Mouse (Mus musculus): ENCODE results near the gene Lce3e. TPM values are rescaled to one million over a fixed set of nuclear protein-coding genes. Genes with fewer than 3 reads are reported as not detected.

Gene Lce3e
- polyA plus RNA-seq, 1 experiment from 2014 or later = not detected

DNA sequence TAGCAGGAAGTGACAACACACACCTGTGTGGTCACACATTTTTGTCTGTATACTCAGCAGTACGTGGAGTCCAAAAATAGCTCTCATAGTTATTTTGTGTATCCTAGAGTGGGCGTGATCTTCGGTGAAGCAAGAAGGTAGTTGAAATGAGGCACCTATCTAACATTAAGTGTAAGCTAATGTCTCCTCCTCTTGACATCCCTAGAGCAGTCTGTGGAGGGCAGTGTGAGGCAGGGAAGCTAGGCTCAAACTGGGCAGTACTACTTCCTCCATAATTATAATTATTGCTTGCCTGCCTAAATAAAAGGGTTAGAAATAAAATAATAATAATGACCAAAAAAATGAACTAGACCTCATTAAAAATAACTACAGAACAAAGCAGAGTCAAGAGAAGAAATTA lies 33.8 kb downstream of the Lce3e start:
- Histone ChIP-seq H3K27ac (ENCODE audit: low read depth, low read length) (no peak overlapping the region), H3K27me3 (replicated peaks; ENCODE audit: control insufficient read depth, insufficient read depth, low read length) (no peaks in the 10 kb centered on the region), H3K9ac (ENCODE audit: low read length) (no peak overlapping the region), H3K4me2 (ENCODE audit: low read length) (no peak overlapping the region), H3K4me1 (ENCODE audit: control insufficient read depth, insufficient read depth, low read length) (no peaks in the 10 kb centered on the region), H3K4me3 (ENCODE audit: low read depth, low read length) (no peak overlapping the region), H3K9me3 (replicated peaks; ENCODE audit: control insufficient read depth, low read length) (no peaks in the 10 kb centered on the region), H3K36me3 (ENCODE audit: control insufficient read depth, insufficient read depth, low read length) (no peaks in the 10 kb centered on the region)
- DNase-seq (ENCODE audit: low spot score) = no peak
- 89% methylated on average over 3 of the region's 3 CpGs for WGBS
- ATAC-seq = no peak

DNA sequence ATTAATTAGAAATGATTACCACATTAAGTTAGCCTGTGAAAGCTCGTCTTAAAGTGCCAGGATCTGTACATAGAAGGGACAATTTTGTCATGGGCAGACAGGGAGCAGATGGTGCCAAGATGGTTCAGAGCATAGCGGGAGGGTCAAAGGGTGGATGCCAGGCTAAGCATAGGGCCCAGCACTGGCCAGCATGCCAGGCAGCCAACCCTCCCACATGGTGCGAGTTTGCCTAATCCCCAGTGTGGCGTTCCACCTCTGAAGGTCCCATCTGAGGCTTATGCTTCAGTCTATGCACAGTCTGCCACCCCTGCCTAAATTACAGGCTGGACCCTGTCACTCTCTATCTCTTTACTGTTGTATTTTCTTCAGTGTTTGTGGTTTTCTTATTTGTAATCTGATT lies 36.0 kb downstream of the Lce3e start:
- 38% methylated on average over 4 of the region's 4 CpGs for WGBS
- Histone ChIP-seq H3K36me3 (ENCODE audit: control insufficient read depth, insufficient read depth, low read length) (no peaks in the 10 kb centered on the region), H3K4me3 (ENCODE audit: low read depth, low read length) (no peak overlapping the region), H3K9ac (ENCODE audit: low read length) (no peak overlapping the region), H3K27ac (ENCODE audit: low read depth, low read length) (no peak overlapping the region), H3K4me1 (ENCODE audit: control insufficient read depth, insufficient read depth, low read length) (no peaks in the 10 kb centered on the region), H3K9me3 (replicated peaks; ENCODE audit: control insufficient read depth, low read length) (no peaks in the 10 kb centered on the region), H3K27me3 (replicated peaks; ENCODE audit: control insufficient read depth, insufficient read depth, low read length) (no peaks in the 10 kb centered on the region), H3K4me2 (ENCODE audit: low read length) (no peak overlapping the region)
- DNase-seq (ENCODE audit: low spot score) (peak; percentile 22), ATAC-seq (peak; percentile 55)

DNA sequence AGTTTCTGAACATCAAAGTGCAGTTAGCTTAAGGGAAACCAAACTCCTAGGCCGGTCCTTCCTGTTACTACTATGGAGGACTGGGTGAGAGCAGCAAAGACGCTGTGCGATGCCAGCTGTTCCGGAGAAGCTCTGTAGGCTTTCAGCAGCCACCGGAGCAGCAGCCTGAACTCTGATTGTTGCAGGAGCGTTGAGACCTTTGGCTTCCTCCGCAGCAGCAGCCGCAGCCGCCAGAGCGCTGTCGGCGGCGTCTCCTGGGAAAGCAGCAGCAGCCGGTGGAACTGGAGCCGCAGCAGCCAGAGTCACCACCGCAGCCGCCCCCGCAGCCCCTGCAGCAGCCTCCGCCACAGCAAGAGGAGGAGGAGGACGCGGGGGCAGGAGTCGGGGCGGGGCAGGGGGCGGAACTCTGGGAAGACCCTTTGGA lies 47.5 kb downstream of the Lce3e start:
- Histone ChIP-seq H3K4me1 (ENCODE audit: control insufficient read depth, insufficient read depth, low read length) (no peaks in the 10 kb centered on the region), H3K4me3 (ENCODE audit: low read depth, low read length) (peak overlapping the region; percentile 42), H3K27ac (ENCODE audit: low read depth, low read length) (no peak overlapping the region), H3K36me3 (ENCODE audit: control insufficient read depth, insufficient read depth, low read length) (no peaks in the 10 kb centered on the region), H3K9me3 (replicated peaks; ENCODE audit: control insufficient read depth, low read length) (no peaks in the 10 kb centered on the region), H3K4me2 (ENCODE audit: low read length) (peak overlapping the region; percentile 75), H3K9ac (ENCODE audit: low read length) (peak overlapping the region; percentile 62), H3K27me3 (replicated peaks; ENCODE audit: control insufficient read depth, insufficient read depth, low read length) (no peaks in the 10 kb centered on the region)
- peak; percentile 92 for ATAC-seq
- 1% methylated on average over 24 of the region's 24 CpGs for WGBS
- peak; percentile 68 for DNase-seq (ENCODE audit: low spot score)

DNA sequence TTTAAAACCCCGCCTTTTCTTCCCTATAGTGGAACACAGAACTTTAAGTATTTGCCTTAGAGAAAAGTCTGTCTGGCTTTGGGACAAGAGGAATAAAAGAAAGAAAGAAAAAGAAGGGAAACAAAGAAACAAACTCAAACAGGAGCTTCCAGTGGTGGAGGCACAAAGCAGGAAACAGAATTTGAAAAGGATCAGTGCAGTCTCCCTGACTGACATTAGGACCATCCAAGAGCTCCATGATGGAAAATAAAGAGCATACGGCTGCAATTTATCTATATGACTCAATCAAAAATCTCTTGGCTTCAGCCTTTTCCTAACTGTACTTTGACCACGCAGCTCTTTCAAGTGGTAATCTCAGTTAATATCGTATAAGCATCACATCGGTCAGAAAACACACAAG lies 48.0 kb downstream of the Lce3e start:
- H3K27ac ChIP-seq (ENCODE audit: low read depth, low read length) = no peak overlapping the region
- H3K9me3 ChIP-seq (replicated peaks; ENCODE audit: control insufficient read depth, low read length) = no peaks in the 10 kb centered on the region
- H3K4me2 ChIP-seq (ENCODE audit: low read length) = peak overlapping the region; percentile 75
- no peaks in the 10 kb centered on the region for H3K36me3 ChIP-seq (ENCODE audit: control insufficient read depth, insufficient read depth, low read length)
- peak overlapping the region; percentile 62 for H3K9ac ChIP-seq (ENCODE audit: low read length)
- WGBS = 21% methylated on average over 5 of the region's 5 CpGs
- no peaks in the 10 kb centered on the region for H3K27me3 ChIP-seq (replicated peaks; ENCODE audit: control insufficient read depth, insufficient read depth, low read length)
- no peaks in the 10 kb centered on the region for H3K4me1 ChIP-seq (ENCODE audit: control insufficient read depth, insufficient read depth, low read length)
- DNase-seq (ENCODE audit: low spot score) = no peak
- peak; percentile 47 for ATAC-seq
- peak overlapping the region; percentile 42 for H3K4me3 ChIP-seq (ENCODE audit: low read depth, low read length)

DNA sequence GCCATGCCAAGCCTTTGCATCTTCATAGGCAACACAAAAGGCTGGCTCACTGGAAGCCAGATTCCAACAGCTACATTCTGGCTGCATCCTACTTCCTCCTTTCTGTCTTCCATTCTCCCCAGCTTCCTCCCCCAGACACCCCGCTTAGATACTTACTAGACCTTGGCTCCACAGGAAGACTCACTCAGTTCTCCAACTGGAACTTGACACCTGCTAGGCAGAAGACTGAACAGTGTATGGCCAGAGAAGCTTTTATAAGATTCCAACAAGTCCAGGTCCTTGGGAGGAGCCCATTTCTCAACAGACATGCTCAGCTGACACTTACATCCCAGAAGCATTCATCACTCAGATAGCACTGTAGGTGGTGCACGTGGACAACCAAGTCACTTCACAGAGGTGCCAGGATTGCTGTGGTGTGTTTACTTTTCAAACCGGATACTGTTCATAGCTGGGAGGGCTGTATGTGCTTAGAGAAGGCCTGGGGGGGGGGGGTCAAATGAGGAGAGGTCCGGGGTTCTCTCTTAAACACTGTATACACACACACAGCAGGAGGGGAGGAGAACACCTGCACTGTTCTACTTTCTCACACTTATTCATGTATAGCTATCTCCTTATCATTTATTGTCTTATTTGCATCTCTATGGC lies 48.7 kb downstream of the Lce3e start, which contains the start of gene Crct1:
Gene Crct1 (minus strand): TSS at position 228 of the 645 bp plus-strand sequence.
- Histone ChIP-seq H3K36me3 (ENCODE audit: control insufficient read depth, insufficient read depth, low read length) (no peaks in the 10 kb centered on the region), H3K4me2 (ENCODE audit: low read length) (peak within 1 kb of the TSS; percentile 75), H3K27ac (ENCODE audit: low read depth, low read length) (no peak within 1 kb of the TSS), H3K4me3 (ENCODE audit: low read depth, low read length) (peak within 1 kb of the TSS; percentile 42), H3K4me1 (ENCODE audit: control insufficient read depth, insufficient read depth, low read length) (no peaks in the 10 kb centered on the region), H3K9me3 (replicated peaks; ENCODE audit: control insufficient read depth, low read length) (no peaks in the 10 kb centered on the region), H3K27me3 (replicated peaks; ENCODE audit: control insufficient read depth, insufficient read depth, low read length) (no peaks in the 10 kb centered on the region), H3K9ac (ENCODE audit: low read length) (peak within 1 kb of the TSS; percentile 62)
- DNase-seq (ENCODE audit: low spot score) (no peak), ATAC-seq (no peak)
- 50% methylated on average over 4 of the region's 4 CpGs for WGBS

Other genes starting within 250 kb of the Lce3e start
- not detected in 2 replicates for gene Lce1f, start 246.7 kb upstream of the Lce3e start, polyA plus RNA-seq (2014; fragmentation: Nextera tagmentation; extraction: Ambion mirVana)
- not detected in 2 replicates for gene Gm38119, start 228.0 kb upstream of the Lce3e start, polyA plus RNA-seq (2014; fragmentation: Nextera tagmentation; extraction: Ambion mirVana)
- gene Lce1g, start 214.7 kb upstream of the Lce3e start, polyA plus RNA-seq (2014; fragmentation: Nextera tagmentation; extraction: Ambion mirVana) = not detected in 2 replicates
- not detected in 2 replicates for gene Lce1h, start 202.0 kb upstream of the Lce3e start, polyA plus RNA-seq (2014; fragmentation: Nextera tagmentation; extraction: Ambion mirVana)
- not detected in 2 replicates for gene Lce1i, start 188.2 kb upstream of the Lce3e start, polyA plus RNA-seq (2014; fragmentation: Nextera tagmentation; extraction: Ambion mirVana)
- not detected in 2 replicates for gene Lce1j, start 176.5 kb upstream of the Lce3e start, polyA plus RNA-seq (2014; fragmentation: Nextera tagmentation; extraction: Ambion mirVana)
- gene Lce1k, start 159.2 kb upstream of the Lce3e start, polyA plus RNA-seq (2014; fragmentation: Nextera tagmentation; extraction: Ambion mirVana) = not detected in 2 replicates
- not detected in 2 replicates for gene Kprp, start 139.8 kb upstream of the Lce3e start, polyA plus RNA-seq (2014; fragmentation: Nextera tagmentation; extraction: Ambion mirVana)
- gene Lce1l, start 115.8 kb upstream of the Lce3e start, polyA plus RNA-seq (2014; fragmentation: Nextera tagmentation; extraction: Ambion mirVana) = not detected in 2 replicates
- gene 2310050C09Rik, start 96.8 kb upstream of the Lce3e start, polyA plus RNA-seq (2014; fragmentation: Nextera tagmentation; extraction: Ambion mirVana) = not detected in 2 replicates
- not detected in 2 replicates for gene Lce3a, start 40.8 kb upstream of the Lce3e start, polyA plus RNA-seq (2014; fragmentation: Nextera tagmentation; extraction: Ambion mirVana)
- not detected in 2 replicates for gene Lce3b, start 34.1 kb upstream of the Lce3e start, polyA plus RNA-seq (2014; fragmentation: Nextera tagmentation; extraction: Ambion mirVana)
- gene Lce3c, start 22.6 kb upstream of the Lce3e start, polyA plus RNA-seq (2014; fragmentation: Nextera tagmentation; extraction: Ambion mirVana) = not detected in 2 replicates
- gene Lce3d, start 9.7 kb upstream of the Lce3e start, polyA plus RNA-seq (2014; fragmentation: Nextera tagmentation; extraction: Ambion mirVana) = not detected in 2 replicates
- gene Lce3f, start 25.2 kb downstream of the Lce3e start, polyA plus RNA-seq (2014; fragmentation: Nextera tagmentation; extraction: Ambion mirVana) = not detected in 2 replicates
- gene Crct1, start 48.6 kb downstream of the Lce3e start, polyA plus RNA-seq (2014; fragmentation: Nextera tagmentation; extraction: Ambion mirVana) = 0.25 TPM in 1 of 2 replicates, not detected in the other
- gene Lce1m, start 52.0 kb downstream of the Lce3e start, polyA plus RNA-seq (2014; fragmentation: Nextera tagmentation; extraction: Ambion mirVana) = not detected in 2 replicates
- not detected in 2 replicates for gene Gm4858, start 101.8 kb downstream of the Lce3e start, polyA plus RNA-seq (2014; fragmentation: Nextera tagmentation; extraction: Ambion mirVana)
- not detected in 2 replicates for gene Crnn, start 177.7 kb downstream of the Lce3e start, polyA plus RNA-seq (2014; fragmentation: Nextera tagmentation; extraction: Ambion mirVana)
- not detected in 2 replicates for gene Flg2, start 230.2 kb downstream of the Lce3e start, polyA plus RNA-seq (2014; fragmentation: Nextera tagmentation; extraction: Ambion mirVana)